Mouse (Mus musculus) gastrocnemius, postnatal 14 days (tissue): ENCODE results near the gene Cers5. TPM values are rescaled to one million over a fixed set of nuclear protein-coding genes. Genes with fewer than 3 reads are reported as not detected.

ENCODE experiments used
- DNase-seq: peaks from one replicate; pipeline ENCODE4 v3.0.0; 2021; ENCODE audit warnings: mixed read lengths
- intact Hi-C: fragments of 180-260 bp; cut with DNase I; formaldehyde crosslinking; loops from one replicate; pipeline ENCODE4 v1.15.1; 2025; ENCODE audit warnings: low total_unique reads
- total RNA-seq, 2 experiments: library from RNA; stranded (reverse); gene quantifications; 2 replicates each; pipeline ENCODE4 v1.2.3; 2021

The Cers5 gene
- total RNA-seq, 2 experiments from 2014 or later: 10.4 to 10.6 TPM

- no peak for DNase-seq
- intact Hi-C loops: no loop called here
Measured at GRCm38 (mm10) chr15:99698533-99699085, 74.1 kb downstream of the Cers5 start.

GRCm38 (mm10) chr15:99697309-99697708 lies 75.4 kb downstream of the Cers5 start:
- intact Hi-C loops: no loop called here
- DNase-seq: no peak

GRCm38 (mm10) chr15:99691976-99692375 lies 80.7 kb downstream of the Cers5 start:
- intact Hi-C loops: no loop called here
- no peak for DNase-seq

DNA sequence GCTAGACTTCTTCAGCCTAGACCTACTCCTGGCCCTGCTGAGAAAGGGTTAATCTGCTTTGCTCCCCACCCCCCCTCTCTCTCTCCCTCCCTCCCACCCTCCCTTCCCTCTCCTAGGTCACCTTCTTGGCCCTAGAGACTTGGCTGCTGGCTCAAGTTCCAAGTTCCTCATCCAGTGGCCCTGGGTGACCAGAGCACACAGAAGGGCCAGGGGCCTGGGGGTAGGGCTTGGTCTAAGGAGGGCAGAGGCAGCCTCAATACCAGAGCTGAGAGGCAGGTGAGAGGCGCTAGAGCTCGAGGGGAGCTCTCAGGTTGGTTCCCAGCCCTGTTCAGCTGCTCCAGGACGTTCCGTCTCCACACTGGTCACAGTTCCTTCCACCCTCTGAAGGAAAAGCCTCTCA lies 81.8 kb downstream of the Cers5 start:
- intact Hi-C loops: no loop called here
- no peak for DNase-seq

- peak; percentile 47 for DNase-seq
- intact Hi-C loops: loop anchor here (5.0 kb wide), 1 partner anchor 91 kb away; no protein-coding TSS in a partner anchor
Measured at GRCm38 (mm10) chr15:99688712-99689111, 84.0 kb downstream of the Cers5 start.

Other genes starting within 250 kb of the Cers5 start
- under 1 TPM; 0.14 to 0.16 TPM for gene Faim2, start 244.7 kb downstream of the Cers5 start, total RNA-seq
- gene Aqp2, start 193.8 kb downstream of the Cers5 start, total RNA-seq: not detected
- gene Aqp5, start 182.1 kb downstream of the Cers5 start, total RNA-seq: not detected
- gene Aqp6, start 171.5 kb downstream of the Cers5 start, total RNA-seq: not detected
- gene Racgap1, start 121.2 kb downstream of the Cers5 start, total RNA-seq: 1 to 10 TPM; 7.5 to 8.7 TPM
- gene Asic1, start 102.5 kb downstream of the Cers5 start, total RNA-seq: 1 to 10 TPM in 1 of 2 experiments, under 1 TPM in 1; 0.69 to 1.0 TPM
- gene Smarcd1, start 70.8 kb downstream of the Cers5 start, total RNA-seq: 10 to 100 TPM in 1 of 2 experiments, 1 to 10 TPM in 1; 9.4 to 11.5 TPM
- gene Gm17349, start 67.4 kb downstream of the Cers5 start, total RNA-seq: 1 to 10 TPM; 1.7 to 1.9 TPM
- gene Gpd1, start 55.4 kb downstream of the Cers5 start, total RNA-seq: 100 to 1,000 TPM; 487 to 557 TPM
- 100 to 1,000 TPM; 182 TPM for gene Cox14, start 47.3 kb downstream of the Cers5 start, total RNA-seq
- gene Lima1, start 102.6 kb upstream of the Cers5 start, total RNA-seq: 10 to 100 TPM; 16.8 to 23.0 TPM
- gene Fam186a, start 194.2 kb upstream of the Cers5 start, total RNA-seq: under 1 TPM; 0.04 to 0.07 TPM
- gene Larp4, start 197.2 kb upstream of the Cers5 start, total RNA-seq: 10 to 100 TPM; 40.4 to 41.9 TPM